Mouse (Mus musculus) mouse embryonic stem cell (cell line): Measurements from ENCODE around the gene Tcf23.

Experiments
- in situ Hi-C, 2 experiments: fragments of 300-500 bp; cut with MboI; formaldehyde crosslinking; loops; 1 replicate in 1 of 2; 3 replicates in 1 of 2; pipeline ENCODE4 v1.14.3; 2019 to 2020; ENCODE audit warnings: low sequenced_read_pairs in 2 of 2, low pct_unique_long_range_greater_than_20kb in 1 of 2, mixed read lengths in 1 of 2; ENCODE audit not compliant: unreplicated experiment in 1 of 2

Gene Tcf23

DNA sequence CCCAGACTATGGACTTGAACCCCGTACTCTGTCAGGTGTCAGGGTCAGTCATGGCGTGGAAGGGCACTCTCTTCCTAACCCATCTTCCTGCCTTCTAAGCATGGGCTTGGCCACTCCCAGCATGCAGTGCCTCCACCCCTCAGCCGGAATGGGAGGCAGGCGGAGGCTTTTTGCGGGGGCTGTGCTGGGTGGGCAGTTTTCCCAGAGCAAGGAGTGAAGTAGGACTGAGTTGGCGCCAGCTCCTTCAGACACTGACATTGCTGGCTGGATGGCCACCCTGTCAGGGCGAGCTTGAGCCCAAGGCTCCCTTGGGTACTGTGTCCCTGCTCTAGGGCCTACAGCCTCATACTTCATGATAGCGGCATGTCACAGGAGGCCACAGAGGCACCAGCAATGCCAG lies at the start of gene Tcf23:
Gene Tcf23, plus strand, starts transcription at position 247 of the 400 bp plus-strand sequence.
- in situ Hi-C loops, result no loop called here

DNA sequence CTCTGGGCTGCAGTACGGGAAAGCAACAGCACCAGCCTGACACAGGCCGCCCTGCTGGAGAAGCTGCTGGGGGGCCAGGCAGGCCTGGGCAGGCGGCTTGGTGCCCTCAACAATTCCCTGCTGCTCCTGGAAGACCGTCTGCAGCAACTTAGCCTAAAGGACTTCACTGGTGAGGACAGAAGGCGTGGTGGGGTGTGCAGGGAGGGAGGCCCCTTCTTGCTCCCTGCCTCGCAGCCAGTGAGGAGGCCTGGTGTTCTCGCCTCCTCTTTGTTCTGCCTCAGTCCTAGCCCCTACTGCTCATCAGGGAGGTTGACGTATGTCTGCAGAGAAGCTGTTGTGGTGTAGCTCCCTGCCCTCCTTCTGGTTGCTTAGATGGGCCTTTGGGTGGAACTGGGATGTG lies 49.8 kb upstream of the Tcf23 start:
- in situ Hi-C loops, result no loop called here

DNA sequence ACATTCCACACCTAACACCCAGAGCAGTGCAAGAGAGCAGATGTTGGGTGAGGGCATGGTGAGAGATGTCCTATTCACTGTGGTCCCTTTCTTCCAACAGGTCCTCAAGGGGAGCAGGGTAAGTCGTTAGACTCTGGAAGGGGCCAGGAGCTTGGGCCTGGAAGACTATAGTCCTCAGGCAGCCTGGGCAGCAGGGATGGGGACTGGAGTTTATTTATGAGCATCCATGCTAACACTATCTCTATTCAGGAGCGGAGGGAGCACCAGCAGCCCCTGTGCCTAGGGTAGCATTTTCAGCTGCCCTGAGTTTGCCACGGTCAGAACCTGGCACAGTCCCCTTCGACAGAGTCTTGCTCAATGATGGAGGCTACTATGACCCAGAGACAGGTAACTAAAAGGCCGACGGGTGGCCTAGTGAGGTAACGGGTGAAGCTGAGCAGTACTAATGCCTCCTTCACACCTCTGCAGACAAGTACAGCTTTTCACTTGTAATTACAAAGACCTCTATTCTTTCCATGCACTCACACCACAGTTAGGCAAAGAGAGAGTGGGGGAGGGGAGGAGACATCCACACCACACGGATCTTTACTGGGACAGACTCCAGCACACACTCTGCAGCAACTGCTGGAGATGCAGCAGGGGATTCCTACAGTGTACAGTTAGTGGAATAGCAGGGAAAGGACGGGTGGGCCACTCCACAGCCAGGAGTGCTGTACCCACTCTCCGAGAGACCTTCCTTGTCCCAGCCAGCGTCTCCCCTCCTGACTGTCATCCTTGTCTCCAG lies 48.4 kb upstream of the Tcf23 start:
- in situ Hi-C loops, result no loop called here

DNA sequence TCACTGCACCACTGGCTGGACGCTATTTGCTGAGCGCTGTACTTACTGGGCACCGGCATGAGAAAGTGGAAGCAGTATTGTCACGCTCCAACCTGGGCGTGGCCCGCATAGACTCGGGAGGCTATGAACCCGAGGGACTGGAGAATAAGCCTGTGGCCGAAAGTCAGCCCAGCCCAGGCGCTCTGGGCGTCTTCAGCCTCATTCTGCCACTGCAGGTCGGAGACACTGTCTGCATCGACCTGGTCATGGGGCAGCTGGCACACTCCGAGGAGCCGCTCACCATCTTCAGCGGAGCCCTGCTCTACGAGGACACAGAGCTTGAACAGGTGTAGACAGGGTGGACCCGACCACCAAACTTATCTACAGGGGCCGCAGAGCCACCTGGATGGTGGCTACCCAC lies 47.8 kb upstream of the Tcf23 start:
- in situ Hi-C loops, result no loop called here

DNA sequence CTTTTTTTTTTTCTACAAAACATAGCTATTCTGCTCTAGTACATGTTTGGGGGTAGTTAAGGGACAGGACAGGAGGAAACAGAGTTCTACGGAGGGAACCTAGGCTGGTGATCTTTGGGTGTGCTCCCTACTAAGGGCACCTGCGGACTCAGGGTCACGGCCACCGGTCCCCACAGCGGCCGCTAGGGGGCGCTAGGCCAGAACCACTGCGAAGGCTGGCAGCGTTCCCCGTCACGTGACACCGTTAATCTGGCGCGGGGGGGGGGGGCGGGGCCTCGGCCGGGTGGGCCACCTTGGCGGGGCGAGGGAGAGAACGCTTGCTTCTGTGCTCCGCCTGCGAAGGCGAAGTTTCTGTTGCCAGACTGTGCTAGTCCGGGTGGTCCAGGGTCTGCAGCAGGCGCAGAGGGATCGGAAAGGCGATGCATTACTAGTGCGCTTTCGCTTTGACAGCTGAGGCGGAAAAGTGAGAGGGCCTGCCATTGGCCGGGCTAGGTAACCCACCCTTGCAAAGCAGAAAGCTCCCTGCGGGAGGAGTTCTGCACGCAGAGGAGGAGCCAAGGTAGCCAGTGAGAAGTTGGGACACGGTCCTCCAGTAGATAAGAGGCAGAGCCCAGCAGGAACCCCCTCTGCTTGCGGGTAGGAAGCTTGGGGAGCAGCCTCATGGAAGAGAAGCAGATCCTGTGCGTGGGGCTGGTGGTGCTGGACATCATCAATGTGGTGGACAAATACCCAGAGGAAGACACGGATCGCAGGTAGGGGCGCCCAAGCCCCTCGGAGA lies 47.0 kb upstream of the Tcf23 start, which contains the start of gene Khk:
Gene Khk, plus strand, starts transcription at position 176 of the 778 bp plus-strand sequence.
- in situ Hi-C loops, result no loop called here

DNA sequence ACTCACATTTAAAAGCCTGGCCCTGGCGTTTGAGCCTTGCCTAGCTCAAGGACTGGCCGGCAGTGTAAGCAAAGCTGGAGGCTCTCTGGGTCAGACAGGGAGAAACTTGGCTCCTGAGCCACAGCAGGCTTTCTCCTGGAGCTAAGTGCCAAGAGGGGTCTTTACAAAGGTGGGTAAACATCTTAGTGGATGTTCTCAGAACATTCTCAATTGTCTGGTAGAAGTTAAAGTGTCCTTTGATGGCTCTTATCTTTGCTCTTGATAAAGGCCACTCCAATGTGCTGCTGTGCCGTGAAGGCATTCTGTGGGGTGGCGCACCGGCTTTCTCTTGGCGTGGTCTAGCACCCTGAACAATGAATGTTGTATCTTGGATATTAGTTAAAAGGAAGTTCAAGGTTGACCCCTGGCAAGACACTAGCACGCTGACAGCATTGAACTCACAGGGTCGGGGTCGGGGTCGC lies 45.9 kb upstream of the Tcf23 start:
- in situ Hi-C loops, result no loop called here

DNA sequence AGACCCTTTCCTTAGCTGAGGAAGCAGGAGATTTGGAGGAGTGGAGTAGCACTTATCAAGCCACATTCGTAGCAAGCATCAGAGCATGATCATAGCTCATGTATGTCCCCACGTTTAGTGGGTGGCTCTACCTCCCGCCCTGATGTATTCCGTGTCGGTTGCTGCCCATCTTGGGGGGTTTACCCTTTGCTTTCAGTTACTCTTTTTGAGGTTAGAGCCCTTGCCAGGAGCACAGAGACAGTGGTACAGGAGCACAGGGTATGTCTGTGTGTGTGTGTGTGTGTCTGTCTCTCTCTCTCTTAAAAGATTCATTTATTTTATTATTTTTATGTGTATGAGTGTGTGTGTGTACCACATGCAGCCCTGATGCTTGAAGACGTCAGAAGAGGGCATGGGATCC lies 45.3 kb upstream of the Tcf23 start:
- in situ Hi-C loops, result no loop called here

DNA sequence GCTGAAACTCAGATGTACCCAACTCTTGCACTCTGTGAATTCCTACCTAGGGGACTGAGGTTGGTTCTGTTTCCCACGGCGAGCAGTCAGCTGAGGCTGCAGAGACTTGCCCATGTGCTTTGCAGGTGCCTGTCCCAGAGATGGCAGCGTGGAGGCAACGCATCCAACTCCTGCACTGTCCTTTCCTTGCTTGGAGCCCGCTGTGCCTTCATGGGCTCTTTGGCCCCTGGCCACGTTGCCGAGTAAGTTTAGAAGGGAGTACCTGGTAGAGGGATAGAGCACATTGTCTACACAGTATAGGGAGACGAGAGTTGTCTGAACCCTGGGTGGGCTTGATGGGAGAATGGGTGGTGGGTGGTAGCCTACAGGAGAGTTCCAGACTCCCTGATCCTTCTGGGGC lies 43.8 kb upstream of the Tcf23 start:
- in situ Hi-C loops, result no loop called here

DNA sequence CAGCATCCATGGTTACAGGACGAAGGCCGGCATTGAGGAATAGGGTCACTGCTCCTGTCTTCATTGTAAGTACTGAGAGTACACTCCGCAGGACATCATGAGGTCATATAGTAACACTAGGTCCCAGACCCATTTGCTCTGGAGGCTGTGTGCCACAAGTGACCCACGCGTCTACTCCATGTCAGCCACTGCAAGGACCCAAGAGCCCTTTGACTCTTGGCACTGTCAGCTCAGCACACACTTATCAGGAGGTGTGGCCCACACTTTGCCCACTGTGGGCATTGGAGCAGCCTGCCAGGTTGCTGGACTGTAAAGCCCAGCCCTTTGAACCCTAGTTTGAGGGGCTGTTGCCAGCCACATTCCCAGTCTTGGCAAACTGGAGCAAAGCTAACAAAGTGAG lies 43.2 kb upstream of the Tcf23 start:
- in situ Hi-C loops, result no loop called here

DNA sequence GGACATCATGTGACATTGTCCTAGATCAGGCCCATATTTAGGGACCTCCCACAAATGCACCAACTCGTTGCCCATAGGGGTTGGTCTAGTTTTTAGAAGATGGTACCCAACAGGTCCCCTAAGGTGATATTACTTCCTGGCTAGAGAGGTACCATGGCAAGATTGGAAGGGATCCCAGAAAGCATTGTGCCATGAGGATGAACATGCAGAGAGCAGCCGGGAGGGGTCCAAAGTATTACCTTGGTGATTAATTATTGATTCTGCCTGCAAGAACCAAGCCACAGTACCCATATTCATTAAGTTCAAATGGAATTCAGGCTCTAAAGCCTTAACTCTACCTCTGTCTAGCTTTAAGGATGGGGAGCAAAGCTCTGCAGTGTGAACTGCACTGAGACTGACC lies 42.4 kb upstream of the Tcf23 start:
- in situ Hi-C loops, result no loop called here

DNA sequence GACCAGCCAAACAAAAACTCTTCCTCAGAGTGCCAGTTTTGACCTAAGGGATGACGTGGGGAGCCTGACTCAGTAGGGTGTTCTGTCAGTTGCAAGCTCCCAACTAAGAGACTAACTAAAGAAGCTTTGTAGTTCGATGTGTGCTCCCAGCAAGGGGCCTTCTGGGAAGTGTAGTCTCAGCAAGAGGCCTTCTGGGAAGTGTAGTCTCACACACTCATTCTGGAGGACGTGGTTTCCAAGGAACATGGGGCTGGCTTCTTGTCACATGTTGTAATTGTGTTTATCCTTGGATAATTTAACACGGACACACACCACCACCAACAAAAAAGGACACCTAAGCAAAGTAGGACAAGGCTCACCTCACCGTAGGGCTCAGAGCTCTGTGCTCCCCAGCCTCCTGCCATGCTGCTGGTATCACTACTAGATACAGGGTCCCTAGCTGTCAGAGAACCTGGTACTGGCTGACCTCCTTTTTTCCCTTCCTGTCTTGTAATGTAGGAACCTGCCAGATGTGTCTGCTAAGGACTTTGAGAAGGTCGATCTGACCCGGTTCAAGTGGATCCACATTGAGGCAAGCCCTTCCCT lies 40.4 kb upstream of the Tcf23 start:
- in situ Hi-C loops, result no loop called here

DNA sequence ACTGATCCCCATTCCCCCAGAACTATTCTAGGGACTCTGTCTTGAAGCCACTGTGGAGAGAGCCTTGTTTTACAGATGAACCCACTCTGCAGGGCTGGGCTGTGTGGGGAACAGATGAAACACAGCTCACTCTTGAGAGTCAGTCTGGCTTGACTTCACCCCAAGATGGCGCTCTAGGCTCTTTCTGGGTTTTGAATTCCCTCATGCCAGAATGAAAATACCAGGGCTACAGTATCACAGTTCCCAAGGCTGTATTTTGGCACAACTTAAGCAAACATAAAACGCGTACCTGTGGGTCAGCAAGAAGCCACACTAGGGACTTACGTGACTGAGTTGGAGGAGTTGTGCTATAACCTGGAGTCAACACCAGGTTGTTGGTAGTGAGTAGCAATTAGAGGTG lies 38.3 kb upstream of the Tcf23 start:
- in situ Hi-C loops, result loop anchor here (5.0 to 10.0 kb wide), 2 partner anchors 125 to 128 kb away; no protein-coding TSS in a partner anchor

DNA sequence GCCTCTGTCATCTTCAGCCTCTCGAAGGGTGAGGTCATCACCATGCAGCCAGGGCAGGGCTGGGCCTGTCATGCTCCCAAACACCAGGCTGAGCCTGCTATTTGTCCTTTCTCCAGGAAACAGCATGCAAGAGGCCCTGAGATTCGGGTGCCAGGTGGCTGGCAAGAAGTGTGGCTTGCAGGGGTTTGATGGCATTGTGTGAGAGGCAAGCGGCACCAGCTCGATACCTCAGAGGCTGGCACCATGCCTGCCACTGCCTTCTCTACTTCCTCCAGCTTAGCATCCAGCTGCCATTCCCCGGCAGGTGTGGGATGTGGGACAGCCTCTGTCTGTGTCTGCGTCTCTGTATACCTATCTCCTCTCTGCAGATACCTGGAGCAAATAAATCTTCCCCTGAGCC lies 37.6 kb upstream of the Tcf23 start:
- in situ Hi-C loops, result loop anchor here (5.0 to 10.0 kb wide), 2 partner anchors 126 to 129 kb away; no protein-coding TSS in a partner anchor

DNA sequence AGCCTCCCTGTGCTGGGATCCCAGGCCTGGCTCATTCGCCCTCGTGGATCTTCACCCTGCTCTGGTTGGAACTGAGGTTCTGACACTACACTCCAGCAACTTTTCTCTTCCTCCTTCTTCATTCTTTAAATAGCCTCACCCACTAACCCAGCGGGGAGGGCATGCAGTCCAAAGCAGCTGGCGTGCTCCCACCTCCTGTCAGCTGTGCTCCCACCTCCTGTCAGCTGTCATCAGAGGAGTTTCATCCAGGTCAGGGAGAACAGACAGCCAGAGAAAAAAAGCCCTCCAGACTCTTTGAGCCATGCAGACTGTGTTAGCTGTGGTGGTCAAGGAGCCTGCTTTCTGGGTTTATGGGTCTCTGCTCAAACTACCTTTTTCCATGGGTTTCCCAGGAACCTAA lies 37.1 kb upstream of the Tcf23 start:
- in situ Hi-C loops, result loop anchor here (5.0 to 10.0 kb wide), 2 partner anchors 127 to 129 kb away; no protein-coding TSS in a partner anchor

DNA sequence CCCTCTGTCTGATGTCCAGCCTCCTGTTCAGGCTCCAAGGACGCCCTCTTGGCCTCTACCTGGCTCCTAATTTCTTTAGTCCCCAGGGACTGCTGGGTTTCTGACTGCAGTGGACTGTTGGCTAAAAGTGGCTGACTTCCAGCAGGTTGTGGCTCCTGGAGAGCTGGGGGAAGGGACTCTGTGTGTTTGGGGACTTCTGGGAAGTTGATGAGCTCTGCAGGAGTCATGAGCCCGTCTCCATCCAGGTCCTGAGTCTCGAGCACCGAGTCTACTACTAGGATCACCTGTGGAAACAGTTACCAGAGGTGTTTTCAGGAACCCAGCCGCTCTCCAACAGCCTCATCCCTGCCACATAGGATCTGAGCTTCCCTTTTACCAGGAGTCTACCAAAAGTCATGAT lies 34.8 kb upstream of the Tcf23 start:
- in situ Hi-C loops, result loop anchor here (5.0 to 10.0 kb wide), 2 partner anchors 129 to 131 kb away; no protein-coding TSS in a partner anchor

DNA sequence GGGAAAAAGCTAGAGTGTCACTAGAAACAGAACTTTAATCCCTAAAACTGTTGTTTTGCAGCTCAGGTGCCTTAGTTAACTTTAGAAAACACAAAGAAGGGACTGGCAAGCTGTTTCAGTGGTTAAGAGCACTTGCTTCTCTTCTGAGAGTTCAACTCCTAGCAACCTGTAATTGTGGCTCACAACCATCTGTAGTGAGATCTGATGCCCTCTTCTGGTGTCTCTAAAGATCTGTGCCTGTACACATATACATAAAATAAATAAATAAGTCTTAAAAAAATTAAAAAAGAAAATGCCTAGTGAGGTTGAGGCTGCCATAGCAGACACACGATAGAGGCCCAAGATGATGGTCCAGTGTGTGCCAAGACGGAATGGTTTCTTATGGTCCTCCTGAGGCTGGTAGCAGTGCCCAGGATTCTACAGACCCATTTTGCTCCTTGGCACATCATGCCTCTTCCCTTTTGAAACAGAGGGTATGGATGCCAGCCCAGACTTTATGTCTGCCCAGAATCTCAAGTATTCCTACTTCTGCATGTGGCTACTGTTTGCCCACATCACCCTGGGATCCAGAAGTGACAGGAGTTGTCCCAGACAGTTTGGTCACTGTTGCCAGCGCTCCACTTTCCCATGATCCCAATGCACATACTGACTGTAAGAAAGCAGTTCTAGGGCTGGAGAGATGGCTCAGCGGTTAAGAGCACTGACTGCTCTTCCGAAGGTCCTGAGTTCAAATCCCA lies 33.6 kb upstream of the Tcf23 start:
- in situ Hi-C loops, result loop anchor here (5.0 to 10.0 kb wide), 2 partner anchors 130 to 133 kb away; no protein-coding TSS in a partner anchor

DNA sequence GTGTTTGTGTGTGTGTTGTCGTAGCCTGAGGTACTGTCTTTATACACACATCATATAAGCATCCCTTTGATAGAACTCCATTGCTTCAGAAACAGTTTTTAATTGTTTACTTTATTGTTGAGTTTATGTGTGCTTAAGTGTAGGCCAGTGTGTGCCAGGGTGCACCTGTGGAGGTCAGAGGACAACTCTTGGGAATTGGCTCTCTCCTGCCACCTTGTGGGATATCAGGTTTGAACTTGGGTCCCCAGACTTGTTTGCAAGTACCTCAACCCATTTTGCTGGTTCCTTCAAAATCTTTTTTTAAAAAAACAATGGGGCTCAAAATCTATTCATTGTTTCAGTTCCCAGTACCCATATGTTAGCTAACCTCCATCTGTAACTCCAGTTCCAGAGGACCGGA lies 25.5 kb upstream of the Tcf23 start:
- in situ Hi-C loops, result no loop called here

DNA sequence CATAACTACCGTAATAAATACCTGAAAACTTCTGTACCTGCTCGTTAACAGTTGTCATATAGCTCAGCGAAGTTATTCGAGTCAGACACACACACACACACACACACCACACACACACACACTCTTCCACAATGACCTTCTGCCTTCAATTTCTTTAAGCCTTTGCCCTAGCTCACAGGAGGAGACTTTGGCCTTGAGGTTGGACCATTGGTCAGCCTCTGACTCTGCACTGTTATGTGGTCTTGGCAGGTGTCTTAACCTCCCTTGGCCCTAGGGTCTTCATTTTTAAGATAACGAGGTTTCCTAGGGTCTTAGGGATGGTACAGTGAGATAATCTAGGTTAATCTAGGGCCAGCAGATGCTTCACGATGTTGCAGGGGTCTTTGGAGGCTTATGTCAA lies 24.1 kb upstream of the Tcf23 start:
- in situ Hi-C loops, result no loop called here
